Mouse (Mus musculus) kidney, adult 2 months (tissue): ENCODE measurements around the gene Smg7. TPM values are rescaled to one million over a fixed set of nuclear protein-coding genes. Genes with fewer than 3 reads are reported as not detected.
"Not testable (repeated sequence)": the region's sequence is repeated elsewhere in the genome, so short reads cannot be mapped to it uniquely, and the experiment has no call there.

Experiments
- DNase-seq: peaks from one replicate; pipeline ENCODE4 v3.0.0; 2021
- H3K27ac ChIP-seq: fragments of 200-500 bp; 2 replicates; pipeline ENCODE4 v1.5.1; 2012; ENCODE audit warnings: low read depth, low read length, control low read depth, inconsistent platforms; ENCODE audit not compliant: insufficient read depth
- H3K27me3 ChIP-seq: fragments of 200-500 bp; replicated peaks from 2 replicates; pipeline ENCODE4 v1.6.1; 2012; ENCODE audit warnings: mild to moderate bottlenecking, moderate library complexity, low read length, inconsistent platforms; ENCODE audit not compliant: control insufficient read depth, insufficient read depth
- H3K36me3 ChIP-seq: fragments of 200-500 bp; 2 replicates; pipeline ENCODE4 v1.6.1; 2012; ENCODE audit warnings: mild to moderate bottlenecking, moderate library complexity, low read length, inconsistent platforms; ENCODE audit not compliant: control insufficient read depth, insufficient read depth
- H3K4me1 ChIP-seq: fragments of 200-500 bp; 2 replicates; pipeline ENCODE4 v1.6.1; 2011; ENCODE audit warnings: low read length; ENCODE audit not compliant: control insufficient read depth, insufficient read depth
- H3K4me3 ChIP-seq: fragments of 200-500 bp; 2 replicates; pipeline ENCODE4 v1.5.1; 2011; ENCODE audit warnings: mild to moderate bottlenecking, low read depth, low read length, control low read depth; ENCODE audit not compliant: insufficient read depth
- CTCF ChIP-seq: fragments of 200-500 bp; conservative IDR thresholded peaks from 2 replicates; pipeline ENCODE4 v1.5.1; 2011; ENCODE audit warnings: low read depth, mild to moderate bottlenecking, control low read depth, low read length, moderate library complexity, mixed read lengths; ENCODE audit not compliant: insufficient read depth, insufficient read length
- POLR2A ChIP-seq: fragments of 200-500 bp; IDR thresholded peaks from one replicate; pipeline ENCODE4 v1.6.1; 2011; ENCODE audit warnings: low read depth, low read length, control low read depth
- WGBS: fragments of 180-500 bp; shearing (Covaris S2); methylation state at CpG from one replicate; pipeline ENCODE4 v1.1.7; 2018; 5-methylcytosine and 5-hydroxymethylcytosine counted together
- polyA plus RNA-seq: library from polyadenylated mRNA; depleted of rRNA; stranded (reverse); fragments of >200 nt; gene quantifications from 2 replicates; pipeline ENCODE4 v1.2.3, GENCODE M21; 2012

Gene Smg7
- polyA plus RNA-seq, 1 experiment = 46.8 TPM

GRCm38 (mm10) chr1:152901419-152901764, 1.1 kb downstream of the Smg7 start:
- no peak for DNase-seq
- Histone ChIP-seq H3K4me3 (peak overlapping the region; percentile 99), H3K4me1 (peaks cover 7% of the 10 kb centered on the region; the same call in 1 of the 2 replicates), H3K27me3 (no peaks in the 10 kb centered on the region), H3K36me3 (peaks cover 1% of the 10 kb centered on the region; the same call in 1 of the 2 replicates), H3K27ac (peak overlapping the region; percentile 34)
- TF ChIP-seq POLR2A (no peak), CTCF (no peak)
- WGBS = 1% methylated on average over 6 of the region's 6 CpGs

- peak; percentile 67 for DNase-seq
- not testable (repeated sequence) for H3K4me1 ChIP-seq, H3K27me3 ChIP-seq, H3K27ac ChIP-seq, H3K4me3 ChIP-seq, H3K36me3 ChIP-seq
- 49% methylated on average over 4 of the region's 5 CpGs for WGBS
Measured at GRCm38 (mm10) chr1:152888086-152888485, 14.4 kb downstream of the Smg7 start.

- Histone ChIP-seq H3K4me1 (peaks cover 14% of the 10 kb centered on the region), H3K36me3 (peaks cover 8% of the 10 kb centered on the region), H3K4me3 (no peak overlapping the region), H3K27ac (peak overlapping the region; percentile 86; the same call in 1 of the 2 replicates), H3K27me3 (no peaks in the 10 kb centered on the region)
- peak; percentile 76 for DNase-seq
- 30% methylated on average over 3 of the region's 3 CpGs for WGBS
- TF ChIP-seq CTCF = no peak
Measured at GRCm38 (mm10) chr1:152871031-152871430, 31.4 kb downstream of the Smg7 start.

- Histone ChIP-seq H3K36me3 (peaks cover 8% of the 10 kb centered on the region), H3K27ac (no peak overlapping the region), H3K27me3 (no peaks in the 10 kb centered on the region), H3K4me3 (no peak overlapping the region), H3K4me1 (peaks cover 14% of the 10 kb centered on the region)
- WGBS = 46% methylated on average over 6 of the region's 6 CpGs
- TF ChIP-seq CTCF (no peak), POLR2A (no peak)
- DNase-seq = peak; percentile 89
Measured at GRCm38 (mm10) chr1:152869901-152870300, 32.5 kb downstream of the Smg7 start.

DNA sequence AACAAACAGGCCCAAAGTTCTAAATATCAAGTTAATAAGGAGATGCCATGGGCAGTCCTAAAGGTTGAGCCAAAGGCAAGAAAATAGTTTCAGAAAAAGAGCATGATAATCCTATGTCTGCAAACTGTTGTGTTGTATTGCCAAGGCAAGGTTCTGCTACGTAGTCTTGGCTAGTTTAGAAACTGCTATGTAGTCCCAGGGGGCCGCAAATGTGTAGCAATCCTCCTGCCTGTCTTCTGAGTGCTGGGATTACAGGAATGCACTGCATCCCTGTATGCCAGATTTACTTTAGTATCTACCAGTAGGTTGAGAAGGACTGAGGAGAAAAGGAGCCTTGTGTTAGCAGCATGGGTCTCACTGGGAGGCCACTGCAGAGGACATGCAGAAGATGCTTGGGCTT, 55.6 kb downstream of the Smg7 start:
- DNase-seq = no peak
- Histone ChIP-seq H3K36me3 (peaks cover 26% of the 10 kb centered on the region), H3K27ac (no peak overlapping the region), H3K27me3 (no peaks in the 10 kb centered on the region), H3K4me3 (no peak overlapping the region), H3K4me1 (no peaks in the 10 kb centered on the region)
- TF ChIP-seq POLR2A (no peak), CTCF (no peak)
- 97% methylated on average over 2 of the region's 2 CpGs for WGBS

GRCm38 (mm10) chr1:152845211-152845730, 57.2 kb downstream of the Smg7 start:
- Histone ChIP-seq H3K27me3 (no peaks in the 10 kb centered on the region), H3K36me3 (peaks cover 26% of the 10 kb centered on the region), H3K4me3 (no peak overlapping the region), H3K27ac (no peak overlapping the region), H3K4me1 (no peaks in the 10 kb centered on the region)
- WGBS = 59% methylated on average over 3 of the region's 3 CpGs
- DNase-seq = no peak
- TF ChIP-seq CTCF (no peak), POLR2A (no peak)

- no peak for DNase-seq
- no peaks in the 10 kb centered on the region for H3K27me3 ChIP-seq
- no peak for TF ChIP-seq CTCF
- no peak for TF ChIP-seq POLR2A
- H3K4me3 ChIP-seq = no peak overlapping the region
- no peaks in the 10 kb centered on the region for H3K4me1 ChIP-seq
- H3K36me3 ChIP-seq = peaks cover 24% of the 10 kb centered on the region
- WGBS = 76% methylated on average over 1 of the region's 1 CpGs
- H3K27ac ChIP-seq = no peak overlapping the region
Measured at GRCm38 (mm10) chr1:152844634-152845033, 57.8 kb downstream of the Smg7 start.

DNA sequence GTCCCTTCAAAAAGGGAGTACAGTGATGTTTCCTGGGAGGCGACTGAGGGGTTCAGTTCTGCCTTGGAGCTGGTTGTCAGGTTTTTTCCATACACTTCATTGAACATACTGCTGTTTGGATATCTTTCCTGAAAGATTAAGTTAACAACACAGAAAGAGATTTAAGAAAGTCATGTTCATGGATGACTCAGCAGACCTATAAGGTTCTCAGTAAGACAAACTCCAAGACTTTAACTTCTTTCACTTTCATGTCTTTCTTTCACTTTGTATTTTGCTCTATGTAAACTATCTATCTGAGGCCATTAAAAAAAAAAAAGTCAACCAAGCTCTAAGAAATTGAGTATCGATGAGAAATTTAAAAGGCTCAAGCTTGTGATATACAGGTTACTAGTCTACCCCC, 61.4 kb downstream of the Smg7 start:
- Histone ChIP-seq H3K27ac (no peak overlapping the region), H3K4me1 (no peaks in the 10 kb centered on the region), H3K36me3 (peaks cover 20% of the 10 kb centered on the region), H3K27me3 (no peaks in the 10 kb centered on the region), H3K4me3 (no peak overlapping the region)
- TF ChIP-seq CTCF = no peak
- TF ChIP-seq POLR2A = no peak
- WGBS = 89% methylated on average over 2 of the region's 2 CpGs
- no peak for DNase-seq
